Mouse (Mus musculus) CH12.LX (cell line): ENCODE data around the gene Aunip. TPM values are rescaled to one million over a fixed set of nuclear protein-coding genes. Genes with fewer than 3 reads are reported as not detected.

Experiments
- DNase-seq: peaks from one replicate; pipeline ENCODE4 v3.0.0-alpha.2; 2013; ENCODE audit errors: extremely low read depth
- H3K27ac ChIP-seq: 2 replicates; pipeline ENCODE4 v1.5.1; 2012; ENCODE audit warnings: low read depth, mild to moderate bottlenecking, control low read depth, moderate library complexity; ENCODE audit not compliant: insufficient read depth
- H3K27me3 ChIP-seq: replicated peaks from 2 replicates; pipeline ENCODE3; 2012; ENCODE audit warnings: inconsistent platforms
- H3K36me3 ChIP-seq, 2 experiments: replicated peaks in 1 of 2; 2 replicates each; pipeline versions ENCODE3 to v1.6.1; 2012; ENCODE audit warnings: inconsistent platforms in 1 of 2, low read length in 1 of 2, mild to moderate bottlenecking in 1 of 2, mixed read lengths in 1 of 2, moderate library complexity in 1 of 2; ENCODE audit not compliant: control insufficient read depth in 1 of 2, insufficient read depth in 1 of 2
- H3K4me1 ChIP-seq, 2 experiments: 2 replicates each; pipeline ENCODE4 v1.6.1; 2012; ENCODE audit warnings: inconsistent platforms in 1 of 2, moderate library complexity in 1 of 2; ENCODE audit not compliant: insufficient read depth in 2 of 2, control insufficient read depth in 1 of 2
- H3K4me2 ChIP-seq: 2 replicates; pipeline ENCODE4 v1.6.1; 2012; ENCODE audit warnings: low read depth, mild to moderate bottlenecking, control low read depth; ENCODE audit not compliant: poor library complexity, insufficient read depth, severe bottlenecking
- H3K4me3 ChIP-seq, 3 experiments: fragments of 150-350 bp in 1 of 3; sonication (generic) in 1 of 3; replicated peaks in 1 of 3; 2 replicates each; pipeline versions ENCODE3 to v1.5.1; 2011 to 2012; ENCODE audit warnings: low read depth in 2 of 3, low read length in 2 of 3, mild to moderate bottlenecking in 2 of 3, moderate library complexity in 2 of 3, control low read depth in 1 of 3, improper control_type of control experiment in 1 of 3, inconsistent platforms in 1 of 3, mixed read lengths in 1 of 3; ENCODE audit not compliant: poor library complexity in 1 of 3
- H3K79me2 ChIP-seq: replicated peaks from 2 replicates; pipeline ENCODE4 v1.6.1; 2012; ENCODE audit warnings: mild to moderate bottlenecking, moderate library complexity; ENCODE audit not compliant: control insufficient read depth, poor library complexity, insufficient read depth, severe bottlenecking; ENCODE audit errors: extremely low read depth
- H3K9ac ChIP-seq: 2 replicates; pipeline ENCODE4 v1.6.1; 2012; ENCODE audit warnings: low read depth, mild to moderate bottlenecking, control low read depth, moderate library complexity; ENCODE audit not compliant: insufficient read depth
- H3K9me3 ChIP-seq: replicated peaks from 2 replicates; pipeline ENCODE3; 2012; ENCODE audit warnings: low read length, inconsistent platforms, mixed read lengths
- CHD1 ChIP-seq: IDR thresholded peaks from 2 replicates; pipeline ENCODE4 v1.6.1; 2012; ENCODE audit warnings: low read depth, low read length, improper control_type of control experiment, inconsistent platforms
- MEF2A ChIP-seq: IDR thresholded peaks from 2 replicates; pipeline ENCODE4 v1.6.1; 2014; ENCODE audit warnings: low read depth, mild to moderate bottlenecking, inconsistent platforms, low read length, improper control_type of control experiment, borderline replicate concordance
- NELFE ChIP-seq: IDR thresholded peaks from 2 replicates; pipeline ENCODE4 v1.6.1; 2011; ENCODE audit warnings: low read depth, low read length, improper control_type of control experiment
- POLR2A ChIP-seq: IDR thresholded peaks from 2 replicates; pipeline ENCODE4 v1.6.1; 2011; ENCODE audit warnings: low read depth, mild to moderate bottlenecking, improper control_type of control experiment, low read length
- SMC3 ChIP-seq: IDR thresholded peaks from 2 replicates; pipeline ENCODE4 v1.6.1; 2011; ENCODE audit warnings: low read depth, low read length, improper control_type of control experiment
- TCF12 ChIP-seq: IDR thresholded peaks from 2 replicates; pipeline ENCODE4 v1.6.1; 2014; ENCODE audit warnings: low read depth, mild to moderate bottlenecking, inconsistent platforms, low read length, improper control_type of control experiment
- UBTF ChIP-seq: IDR thresholded peaks from 2 replicates; pipeline ENCODE4 v1.6.1; 2012; ENCODE audit warnings: low read depth, mild to moderate bottlenecking, inconsistent platforms, low read length, improper control_type of control experiment, moderate library complexity
- ZNF384 ChIP-seq: IDR thresholded peaks from 2 replicates; pipeline ENCODE4 v1.6.1; 2012; ENCODE audit warnings: low read depth, low read length, improper control_type of control experiment, inconsistent platforms
- dilution Hi-C: fragments of 300-500 bp; cut with MboI; formaldehyde crosslinking; loops from 2 replicates; pipeline ENCODE4 v1.14.3; 2020; ENCODE audit warnings: low sequenced_read_pairs; ENCODE audit not compliant: extremely low pct_unique_long_range_greater_than_20kb, extremely low pct_ligation_motif_present
- in situ Hi-C: fragments of 300-500 bp; cut with MboI; formaldehyde crosslinking; loops from 3 replicates; pipeline ENCODE4 v1.14.3; 2019; ENCODE audit warnings: low sequenced_read_pairs, low pct_ligation_motif_present, low pct_unique_long_range_greater_than_20kb, mixed read lengths
- polyA plus RNA-seq: library from polyadenylated mRNA; unstranded; fragments of >175 nt; gene quantifications from 2 replicates; pipeline ENCODE4 v1.2.1, GENCODE M21; 2012; ENCODE audit warnings: low read depth; ENCODE audit not compliant: insufficient read length
- total RNA-seq, 2 experiments: library from RNA; depleted of rRNA; stranded (reverse); fragments of 300-350 nt in 1 of 2; fragments of >200 nt in 1 of 2; gene quantifications; 2 replicates each; pipeline ENCODE4 v1.2.3; 2012 to 2014

Gene Aunip
- total and polyA plus RNA-seq, 3 experiments, result 11.5 to 14.9 (median 11.7) TPM

GRCm38 (mm10) chr4:134503686-134504357 is 7.0 kb upstream of the Aunip start:
- in situ Hi-C loops (no loop called here), dilution Hi-C loops (no loop called here)
- no peak overlapping the region for H3K9ac ChIP-seq
- peaks cover 2% of the 10 kb centered on the region for H3K27me3 ChIP-seq
- H3K4me1 ChIP-seq, result no peaks in the 10 kb centered on the region
- no peak for DNase-seq
- TF ChIP-seq SMC3 (no peak), ZNF384 (no peak), NELFE (no peak), POLR2A (no peak)
- no peaks in the 10 kb centered on the region for H3K79me2 ChIP-seq
- no peak overlapping the region for H3K4me3 ChIP-seq
- H3K36me3 ChIP-seq, result no peaks in the 10 kb centered on the region
- H3K4me2 ChIP-seq, result no peak overlapping the region
- H3K9me3 ChIP-seq, result no peaks in the 10 kb centered on the region
- H3K27ac ChIP-seq, result no peak overlapping the region

- no peak overlapping the region for H3K9ac ChIP-seq
- no peaks in the 10 kb centered on the region for H3K4me1 ChIP-seq
- no peaks in the 10 kb centered on the region for H3K27me3 ChIP-seq
- no peaks in the 10 kb centered on the region for H3K79me2 ChIP-seq
- TF ChIP-seq CHD1 (no peak), TCF12 (no peak), UBTF (no peak)
- in situ Hi-C loops (no loop called here), dilution Hi-C loops (no loop called here)
- no peak for DNase-seq
- H3K4me3 ChIP-seq, result no peak overlapping the region
- no peaks in the 10 kb centered on the region for H3K36me3 ChIP-seq
- H3K9me3 ChIP-seq, result no peaks in the 10 kb centered on the region
- H3K4me2 ChIP-seq, result no peak overlapping the region
- H3K27ac ChIP-seq, result no peak overlapping the region
These were observed 5.5 kb upstream of the Aunip start for GRCm38 (mm10) chr4:134505303-134505789.

- no peaks in the 10 kb centered on the region for H3K4me1 ChIP-seq
- no peak for TF ChIP-seq MEF2A
- TF ChIP-seq SMC3, result no peak
- H3K36me3 ChIP-seq, result no peaks in the 10 kb centered on the region
- H3K9me3 ChIP-seq, result no peaks in the 10 kb centered on the region
- H3K4me3 ChIP-seq, result no peak overlapping the region
- DNase-seq, result no peak
- H3K9ac ChIP-seq, result no peak overlapping the region
- H3K4me2 ChIP-seq, result no peak overlapping the region
- dilution Hi-C loops, result no loop called here
- H3K79me2 ChIP-seq, result no peaks in the 10 kb centered on the region
- H3K27me3 ChIP-seq, result no peaks in the 10 kb centered on the region
- H3K27ac ChIP-seq, result no peak overlapping the region
- in situ Hi-C loops, result no loop called here
These were observed 4.7 kb upstream of the Aunip start for GRCm38 (mm10) chr4:134505966-134506594.
